Mouse (Mus musculus): Measurements from ENCODE around the gene Ptprd. TPM values are rescaled to one million over a fixed set of nuclear protein-coding genes. Genes with fewer than 3 reads are reported as not detected.

Gene Ptprd
- total and polyA plus RNA-seq, 3 experiments, result 0.30 to 0.66 TPM; not detected in 1

GRCm38 (mm10) chr4:77717792-77718191 is 494.0 kb downstream of the Ptprd start:
- Histone ChIP-seq H3K4me3 (ENCODE audit: low read depth, low read length) (no peak overlapping the region), H3K4me1 (ENCODE audit: insufficient read depth, low read depth, low read length) (no peaks in the 10 kb centered on the region), H3K27me3 (ENCODE audit: insufficient read depth, low read length) (no peaks in the 10 kb centered on the region), H3K9me3 (replicated peaks) (peaks cover 4% of the 10 kb centered on the region; the same call in 1 of the 2 replicates), H3K36me3 (replicated peaks) (no peaks in the 10 kb centered on the region)
- ATAC-seq (ENCODE audit: extremely low read depth, insufficient number of reproducible peaks, low FRiP score, poor library complexity, severe bottlenecking) (no peak), DNase-seq (ENCODE audit: low spot score) (no peak)
- no peak for TF ChIP-seq GATA1 (IDR thresholded peaks at IDR 0.05; ENCODE audit: borderline replicate concordance, low read length)
- TF ChIP-seq CTCF (IDR thresholded peaks at IDR 0.05; ENCODE audit: low read depth, low read length), result no peak
- no peak for TF ChIP-seq TAL1 (conservative IDR thresholded peaks at IDR 0.05; ENCODE audit: low read depth, low read length)
- no peak for TF ChIP-seq POLR2AphosphoS5 (IDR thresholded peaks at IDR 0.05; ENCODE audit: insufficient replicate concordance, low read depth, low read length)
- no peak for TF ChIP-seq GATA2 (IDR thresholded peaks at IDR 0.05; ENCODE audit: borderline replicate concordance, low read depth, low read length)

GRCm38 (mm10) chr4:77710231-77710630 is 501.5 kb downstream of the Ptprd start:
- ATAC-seq (ENCODE audit: extremely low read depth, insufficient number of reproducible peaks, low FRiP score, poor library complexity, severe bottlenecking) (no peak), DNase-seq (ENCODE audit: low spot score) (no peak)
- H3K36me3 ChIP-seq (replicated peaks), result no peaks in the 10 kb centered on the region
- H3K4me1 ChIP-seq (ENCODE audit: insufficient read depth, low read depth, low read length), result no peaks in the 10 kb centered on the region
- H3K4me3 ChIP-seq (ENCODE audit: low read depth, low read length), result no peak overlapping the region
- H3K9me3 ChIP-seq (replicated peaks), result peaks cover 2% of the 10 kb centered on the region; the same call in 1 of the 2 replicates
- H3K27me3 ChIP-seq (ENCODE audit: insufficient read depth, low read length), result no peaks in the 10 kb centered on the region
- TF ChIP-seq TAL1 (conservative IDR thresholded peaks at IDR 0.05; ENCODE audit: low read depth, low read length) (no peak), GATA1 (IDR thresholded peaks at IDR 0.05; ENCODE audit: borderline replicate concordance, low read length) (no peak), POLR2AphosphoS5 (IDR thresholded peaks at IDR 0.05; ENCODE audit: insufficient replicate concordance, low read depth, low read length) (no peak), GATA2 (IDR thresholded peaks at IDR 0.05; ENCODE audit: borderline replicate concordance, low read depth, low read length) (no peak), CTCF (IDR thresholded peaks at IDR 0.05; ENCODE audit: low read depth, low read length) (no peak)

- no peaks in the 10 kb centered on the region for H3K4me1 ChIP-seq (ENCODE audit: insufficient read depth, low read depth, low read length)
- ATAC-seq (ENCODE audit: extremely low read depth, insufficient number of reproducible peaks, low FRiP score, poor library complexity, severe bottlenecking) (no peak), DNase-seq (ENCODE audit: low spot score) (no peak)
- H3K4me3 ChIP-seq (ENCODE audit: low read depth, low read length), result no peak overlapping the region
- no peak for TF ChIP-seq POLR2AphosphoS5 (IDR thresholded peaks at IDR 0.05; ENCODE audit: insufficient replicate concordance, low read depth, low read length)
- TF ChIP-seq CTCF (IDR thresholded peaks at IDR 0.05; ENCODE audit: low read depth, low read length), result no peak
- TF ChIP-seq GATA2 (IDR thresholded peaks at IDR 0.05; ENCODE audit: borderline replicate concordance, low read depth, low read length), result no peak
- no peak for TF ChIP-seq GATA1 (IDR thresholded peaks at IDR 0.05; ENCODE audit: borderline replicate concordance, low read length)
- no peak for TF ChIP-seq TAL1 (conservative IDR thresholded peaks at IDR 0.05; ENCODE audit: low read depth, low read length)
- no peaks in the 10 kb centered on the region for H3K36me3 ChIP-seq (replicated peaks)
- H3K9me3 ChIP-seq (replicated peaks), result no peaks in the 10 kb centered on the region
- H3K27me3 ChIP-seq (ENCODE audit: insufficient read depth, low read length), result no peaks in the 10 kb centered on the region
Observed at GRCm38 (mm10) chr4:77698294-77698693, 513.5 kb downstream of the Ptprd start.

- Histone ChIP-seq H3K4me3 (ENCODE audit: low read depth, low read length) (no peak overlapping the region), H3K4me1 (ENCODE audit: insufficient read depth, low read depth, low read length) (no peaks in the 10 kb centered on the region), H3K9me3 (replicated peaks) (no peaks in the 10 kb centered on the region), H3K27me3 (ENCODE audit: insufficient read depth, low read length) (no peaks in the 10 kb centered on the region), H3K36me3 (replicated peaks) (no peaks in the 10 kb centered on the region)
- TF ChIP-seq GATA1 (IDR thresholded peaks at IDR 0.05; ENCODE audit: borderline replicate concordance, low read length) (no peak), TAL1 (conservative IDR thresholded peaks at IDR 0.05; ENCODE audit: low read depth, low read length) (no peak), CTCF (IDR thresholded peaks at IDR 0.05; ENCODE audit: low read depth, low read length) (no peak), GATA2 (IDR thresholded peaks at IDR 0.05; ENCODE audit: borderline replicate concordance, low read depth, low read length) (no peak), POLR2AphosphoS5 (IDR thresholded peaks at IDR 0.05; ENCODE audit: insufficient replicate concordance, low read depth, low read length) (no peak)
- no peak for ATAC-seq (ENCODE audit: extremely low read depth, insufficient number of reproducible peaks, low FRiP score, poor library complexity, severe bottlenecking)
- no peak for DNase-seq (ENCODE audit: low spot score)
Observed at GRCm38 (mm10) chr4:77675798-77676197, 536.0 kb downstream of the Ptprd start.

- Histone ChIP-seq H3K36me3 (replicated peaks) (no peaks in the 10 kb centered on the region), H3K9me3 (replicated peaks) (no peaks in the 10 kb centered on the region), H3K27me3 (ENCODE audit: insufficient read depth, low read length) (no peaks in the 10 kb centered on the region), H3K4me1 (ENCODE audit: insufficient read depth, low read depth, low read length) (no peaks in the 10 kb centered on the region), H3K4me3 (ENCODE audit: low read depth, low read length) (no peak overlapping the region)
- ATAC-seq (ENCODE audit: extremely low read depth, insufficient number of reproducible peaks, low FRiP score, poor library complexity, severe bottlenecking) (no peak), DNase-seq (ENCODE audit: low spot score) (no peak)
- no peak for TF ChIP-seq CTCF (IDR thresholded peaks at IDR 0.05; ENCODE audit: low read depth, low read length)
- no peak for TF ChIP-seq GATA2 (IDR thresholded peaks at IDR 0.05; ENCODE audit: borderline replicate concordance, low read depth, low read length)
- TF ChIP-seq GATA1 (IDR thresholded peaks at IDR 0.05; ENCODE audit: borderline replicate concordance, low read length), result no peak
- no peak for TF ChIP-seq POLR2AphosphoS5 (IDR thresholded peaks at IDR 0.05; ENCODE audit: insufficient replicate concordance, low read depth, low read length)
- no peak for TF ChIP-seq TAL1 (conservative IDR thresholded peaks at IDR 0.05; ENCODE audit: low read depth, low read length)
Observed at GRCm38 (mm10) chr4:77664761-77665160, 547.0 kb downstream of the Ptprd start.

GRCm38 (mm10) chr4:77662309-77662708 is 549.5 kb downstream of the Ptprd start:
- H3K27me3 ChIP-seq (ENCODE audit: insufficient read depth, low read length), result no peaks in the 10 kb centered on the region
- DNase-seq (ENCODE audit: low spot score), result no peak
- H3K9me3 ChIP-seq (replicated peaks), result no peaks in the 10 kb centered on the region

More at GRCm38 (mm10) chr4:77662309-77662708, 549.5 kb downstream of the Ptprd start:
- Histone ChIP-seq H3K4me1 (ENCODE audit: insufficient read depth, low read depth, low read length) (no peaks in the 10 kb centered on the region), H3K36me3 (replicated peaks) (no peaks in the 10 kb centered on the region), H3K4me3 (ENCODE audit: low read depth, low read length) (no peak overlapping the region)
- no peak for ATAC-seq (ENCODE audit: extremely low read depth, insufficient number of reproducible peaks, low FRiP score, poor library complexity, severe bottlenecking)
- TF ChIP-seq TAL1 (conservative IDR thresholded peaks at IDR 0.05; ENCODE audit: low read depth, low read length) (no peak), CTCF (IDR thresholded peaks at IDR 0.05; ENCODE audit: low read depth, low read length) (no peak), GATA2 (IDR thresholded peaks at IDR 0.05; ENCODE audit: borderline replicate concordance, low read depth, low read length) (no peak), POLR2AphosphoS5 (IDR thresholded peaks at IDR 0.05; ENCODE audit: insufficient replicate concordance, low read depth, low read length) (no peak), GATA1 (IDR thresholded peaks at IDR 0.05; ENCODE audit: borderline replicate concordance, low read length) (no peak)

Data from G1E (cell line).